Mouse (Mus musculus) hindbrain, embryonic 16.5 days (tissue): ENCODE results near the gene Lrrc46. TPM values are rescaled to one million over a fixed set of nuclear protein-coding genes. Genes with fewer than 3 reads are reported as not detected.

Source experiments
- ATAC-seq: fragments of 200-750 bp; cut with Nextera tagmentation; 2 replicates; pipeline ENCODE4 v1.8.0; 2017; ENCODE audit warnings: moderate TSS enrichment, moderate library complexity
- H3K27ac ChIP-seq: fragments of 300-500 bp; sonication (generic); 2 replicates; pipeline ENCODE4 v1.5.1; 2014; ENCODE audit warnings: low read depth, mild to moderate bottlenecking, control low read depth, low read length, moderate library complexity
- H3K27me3 ChIP-seq: fragments of 300-500 bp; sonication (generic); replicated peaks from 2 replicates; pipeline ENCODE4 v1.6.1; 2014; ENCODE audit warnings: low read length; ENCODE audit not compliant: control insufficient read depth, insufficient read depth
- H3K36me3 ChIP-seq: fragments of 300-500 bp; sonication (generic); 2 replicates; pipeline ENCODE4 v1.6.1; 2014; ENCODE audit warnings: mild to moderate bottlenecking, low read length, moderate library complexity, mixed read lengths; ENCODE audit not compliant: control insufficient read depth, insufficient read depth
- H3K4me1 ChIP-seq: fragments of 300-500 bp; sonication (generic); 2 replicates; pipeline ENCODE4 v1.6.1; 2014; ENCODE audit warnings: low read depth, low read length; ENCODE audit not compliant: control insufficient read depth, insufficient read depth
- H3K4me2 ChIP-seq: fragments of 300-500 bp; sonication (generic); 2 replicates; pipeline ENCODE4 v1.6.1; 2014; ENCODE audit warnings: mild to moderate bottlenecking, low read length, control low read depth, moderate library complexity
- H3K4me3 ChIP-seq: fragments of 300-500 bp; sonication (generic); 2 replicates; pipeline ENCODE4 v1.5.1; 2014; ENCODE audit warnings: mild to moderate bottlenecking, low read length, control low read depth, moderate library complexity
- H3K9ac ChIP-seq: fragments of 300-500 bp; sonication (generic); 2 replicates; pipeline ENCODE4 v1.6.1; 2014; ENCODE audit warnings: low read depth, mild to moderate bottlenecking, control low read depth, low read length, moderate library complexity
- H3K9me3 ChIP-seq: fragments of 300-500 bp; sonication (generic); 2 replicates; pipeline ENCODE4 v1.6.1; 2014; ENCODE audit warnings: mild to moderate bottlenecking, low read length, moderate library complexity; ENCODE audit not compliant: control insufficient read depth
- WGBS: fragments of 180-500 bp; shearing (Covaris S2); extraction: QIAGEN DNeasy Blood & Tissue Kit; methylation state at CpG from one replicate; pipeline ENCODE4 v1.1.7; 2014; 5-methylcytosine and 5-hydroxymethylcytosine counted together
- polyA plus RNA-seq: library from polyadenylated mRNA; unstranded; fragments of >200 nt; fragmentation: Nextera tagmentation; extraction: Ambion mirVana; gene quantifications from 2 replicates; pipeline ENCODE4 v1.2.1, GENCODE M21; 2015

Gene Lrrc46
- polyA plus RNA-seq, 1 experiment from 2014 or later, result 3.4 TPM

GRCm38 (mm10) chr11:96997380-96997956 is 43.7 kb downstream of the Lrrc46 start:
- Histone ChIP-seq H3K27ac (no peak overlapping the region), H3K4me2 (peak overlapping the region; percentile 63), H3K9ac (peak overlapping the region; percentile 67), H3K27me3 (no peaks in the 10 kb centered on the region; the same call in 1 of the 2 replicates), H3K4me3 (peak overlapping the region; percentile 36), H3K4me1 (peaks cover 7% of the 10 kb centered on the region), H3K36me3 (no peaks in the 10 kb centered on the region), H3K9me3 (no peaks in the 10 kb centered on the region)
- ATAC-seq, result peak; percentile 45; the same call in 1 of the 2 replicates
- 3% methylated on average over 30 of the region's 30 CpGs for WGBS

DNA sequence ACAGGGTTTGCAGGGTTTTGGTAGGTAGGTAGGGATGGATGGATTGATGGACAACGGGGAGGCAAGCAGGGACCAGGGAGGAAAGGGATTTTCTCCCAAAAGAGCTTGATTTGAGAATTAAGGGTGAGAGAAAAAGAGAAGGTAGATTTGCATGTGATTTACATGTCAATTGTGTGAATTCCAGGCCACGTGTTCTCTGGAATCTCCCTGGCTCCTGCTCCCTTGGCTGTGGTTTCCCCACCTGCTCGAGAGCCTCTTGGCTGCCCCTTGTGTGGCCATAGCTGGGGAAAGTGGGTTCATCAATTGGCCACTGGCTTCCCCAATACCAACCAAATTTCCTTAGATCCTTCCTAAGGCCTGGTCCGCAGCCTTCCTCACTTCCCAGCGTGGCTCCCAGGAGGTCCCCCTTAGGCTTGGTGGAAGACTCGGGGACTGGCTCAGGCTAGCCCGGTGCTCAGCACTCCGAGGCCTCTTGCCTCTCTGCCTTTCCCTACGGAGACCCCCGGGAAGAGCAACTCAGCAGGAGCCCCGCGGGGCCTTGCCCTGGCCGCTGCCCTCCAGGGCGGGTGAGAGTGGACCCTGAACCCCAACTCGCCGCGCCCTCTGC is 44.3 kb downstream of the Lrrc46 start:
- Histone ChIP-seq H3K9me3 (no peaks in the 10 kb centered on the region), H3K36me3 (no peaks in the 10 kb centered on the region), H3K27me3 (no peaks in the 10 kb centered on the region; the same call in 1 of the 2 replicates), H3K4me2 (peak overlapping the region; percentile 63), H3K4me1 (peaks cover 7% of the 10 kb centered on the region), H3K27ac (no peak overlapping the region), H3K4me3 (peak overlapping the region; percentile 36), H3K9ac (peak overlapping the region; percentile 67)
- 9% methylated on average over 17 of the region's 17 CpGs for WGBS
- ATAC-seq, result no peak

GRCm38 (mm10) chr11:96995836-96996772 is 45.1 kb downstream of the Lrrc46 start:
- no peak overlapping the region for H3K4me3 ChIP-seq
- H3K4me1 ChIP-seq, result peaks cover 7% of the 10 kb centered on the region
- H3K27me3 ChIP-seq, result no peaks in the 10 kb centered on the region; the same call in 1 of the 2 replicates
- H3K9ac ChIP-seq, result no peak overlapping the region
- H3K36me3 ChIP-seq, result no peaks in the 10 kb centered on the region
- ATAC-seq, result no peak
- no peak overlapping the region for H3K4me2 ChIP-seq
- no peaks in the 10 kb centered on the region for H3K9me3 ChIP-seq
- WGBS, result 79% methylated on average over 15 of the region's 15 CpGs
- H3K27ac ChIP-seq, result no peak overlapping the region

DNA sequence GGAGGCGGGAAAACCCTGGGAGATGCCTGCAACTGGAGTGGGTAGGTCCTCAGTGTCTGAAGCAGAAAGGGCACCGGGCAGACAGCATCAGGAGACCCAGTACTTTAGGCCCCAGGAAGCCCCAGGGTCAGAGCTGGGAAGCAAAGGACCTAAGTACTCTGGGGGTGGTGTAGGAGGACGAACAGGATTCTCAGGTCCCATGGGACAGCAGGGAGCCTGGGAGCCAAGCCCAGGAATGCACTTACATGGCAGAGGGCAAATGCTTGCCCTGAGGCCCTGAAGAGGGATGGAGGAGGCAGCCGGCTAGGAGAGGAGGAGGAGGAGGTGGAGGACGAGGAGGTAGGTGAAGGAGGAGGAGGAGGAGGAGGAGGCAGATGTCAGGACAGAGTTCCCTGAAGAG is 46.2 kb downstream of the Lrrc46 start:
- Histone ChIP-seq H3K9ac (no peak overlapping the region), H3K36me3 (no peaks in the 10 kb centered on the region), H3K27me3 (no peaks in the 10 kb centered on the region), H3K4me2 (no peak overlapping the region), H3K4me3 (no peak overlapping the region), H3K4me1 (peaks cover 7% of the 10 kb centered on the region), H3K9me3 (no peaks in the 10 kb centered on the region), H3K27ac (no peak overlapping the region)
- no peak for ATAC-seq
- WGBS, result 30% methylated on average over 5 of the region's 5 CpGs

DNA sequence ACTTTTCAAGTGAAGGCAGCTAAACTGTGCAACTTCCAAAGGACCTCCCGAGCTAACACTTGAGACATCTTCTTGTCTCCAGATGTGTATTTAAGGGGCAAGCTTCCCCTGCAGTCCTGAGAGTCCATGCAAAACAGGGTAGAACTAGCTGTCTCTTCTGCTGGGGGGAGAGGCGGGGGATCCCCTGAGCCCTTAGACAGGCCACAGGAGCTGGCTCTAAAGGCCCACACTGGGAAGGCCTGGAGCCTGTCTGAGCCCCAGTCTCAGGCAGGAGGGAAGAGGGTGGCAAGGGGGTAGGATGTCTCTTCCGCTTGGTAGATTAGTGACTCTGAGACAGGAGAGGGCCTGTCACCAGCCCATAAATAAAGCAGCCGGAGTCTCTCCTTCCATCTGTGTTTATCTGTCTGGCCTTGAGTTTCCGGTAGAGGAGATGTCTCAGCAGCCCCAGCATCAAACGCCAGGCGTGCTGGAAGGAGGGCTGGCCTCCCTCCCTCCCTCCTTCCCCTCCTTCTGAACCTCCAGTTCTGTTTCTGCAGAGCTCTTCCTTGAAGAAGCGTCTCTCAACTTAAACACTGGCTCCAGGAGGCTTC is 48.4 kb downstream of the Lrrc46 start:
- 62% methylated on average over 8 of the region's 8 CpGs for WGBS
- H3K9me3 ChIP-seq, result no peaks in the 10 kb centered on the region

GRCm38 (mm10) chr11:96991501-96991900 is 49.7 kb downstream of the Lrrc46 start:
- WGBS, result 72% methylated on average over 5 of the region's 5 CpGs
- H3K4me1 ChIP-seq, result peaks cover 5% of the 10 kb centered on the region
- H3K36me3 ChIP-seq, result no peaks in the 10 kb centered on the region
- no peak overlapping the region for H3K4me2 ChIP-seq
- no peak overlapping the region for H3K4me3 ChIP-seq
- H3K9ac ChIP-seq, result no peak overlapping the region
- H3K27ac ChIP-seq, result no peak overlapping the region
- no peak for ATAC-seq
- no peaks in the 10 kb centered on the region for H3K9me3 ChIP-seq
- H3K27me3 ChIP-seq, result no peaks in the 10 kb centered on the region

More for the DNA sequence above, 48.4 kb downstream of the Lrrc46 start:
- Histone ChIP-seq H3K27me3 (no peaks in the 10 kb centered on the region), H3K27ac (no peak overlapping the region), H3K4me1 (peaks cover 12% of the 10 kb centered on the region), H3K9ac (no peak overlapping the region), H3K4me2 (no peak overlapping the region), H3K4me3 (no peak overlapping the region), H3K36me3 (no peaks in the 10 kb centered on the region)
- no peak for ATAC-seq

DNA sequence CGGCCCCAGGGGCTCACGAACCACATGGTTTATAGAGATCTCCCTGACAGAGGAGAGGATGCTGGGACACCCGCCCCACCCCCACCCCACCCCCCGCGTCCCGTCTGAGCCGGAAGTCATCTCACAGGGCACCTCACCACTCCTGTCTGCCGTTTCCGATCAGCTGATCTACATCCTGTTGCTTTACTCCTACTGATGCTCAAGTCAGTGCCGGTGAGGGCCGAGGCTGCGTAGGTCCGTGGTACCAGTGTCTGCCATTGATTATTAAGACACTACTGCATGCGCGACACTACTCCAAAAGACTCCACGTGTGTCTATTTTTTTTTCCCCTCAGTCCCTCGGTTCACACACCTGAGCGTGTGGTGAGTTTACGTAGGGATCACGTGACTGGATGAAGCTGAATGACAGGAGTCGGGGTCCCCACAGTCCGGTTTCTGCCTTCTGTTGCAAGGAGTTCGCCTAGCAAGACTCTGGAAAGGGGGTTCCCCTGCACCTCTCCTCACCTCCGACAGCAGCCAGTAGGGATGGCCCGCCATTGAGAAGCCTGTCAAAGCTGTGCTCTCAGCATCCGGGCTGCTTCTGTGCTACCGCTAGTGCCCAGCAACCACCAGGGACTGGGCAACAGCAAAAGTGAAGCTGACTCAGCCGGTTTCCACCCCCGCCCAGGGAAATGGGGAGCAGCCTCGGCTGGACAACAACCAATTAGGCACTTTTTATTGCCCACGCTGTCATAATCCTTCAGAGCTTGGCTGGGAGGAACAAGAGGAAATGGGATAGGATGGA is 53.1 kb downstream of the Lrrc46 start:
- Histone ChIP-seq H3K36me3 (no peaks in the 10 kb centered on the region), H3K9ac (peak overlapping the region; percentile 55), H3K4me3 (peak overlapping the region; percentile 38), H3K27me3 (no peaks in the 10 kb centered on the region; the same call in none of the 2 replicates), H3K4me2 (peak overlapping the region; percentile 64), H3K27ac (peak overlapping the region; percentile 37), H3K4me1 (peaks cover 5% of the 10 kb centered on the region), H3K9me3 (no peaks in the 10 kb centered on the region)
- WGBS, result 9% methylated on average over 31 of the region's 31 CpGs
- peak; percentile 80 for ATAC-seq

- H3K4me2 ChIP-seq, result no peak overlapping the region
- 50% methylated on average over 3 of the region's 3 CpGs for WGBS
- H3K36me3 ChIP-seq, result no peaks in the 10 kb centered on the region
- H3K27me3 ChIP-seq, result no peaks in the 10 kb centered on the region; the same call in none of the 2 replicates
- no peak overlapping the region for H3K27ac ChIP-seq
- H3K9me3 ChIP-seq, result no peaks in the 10 kb centered on the region
- ATAC-seq, result no peak
- no peak overlapping the region for H3K9ac ChIP-seq
- peaks cover 7% of the 10 kb centered on the region for H3K4me1 ChIP-seq
- H3K4me3 ChIP-seq, result no peak overlapping the region
These were observed 54.7 kb downstream of the Lrrc46 start for GRCm38 (mm10) chr11:96986463-96986862.
